Mouse (Mus musculus) intestine, embryonic 14.5 days (tissue): Measurements from ENCODE around the gene Scn3b. TPM values are rescaled to one million over a fixed set of nuclear protein-coding genes. Genes with fewer than 3 reads are reported as not detected.

Experiments used
- ATAC-seq: fragments of 200-750 bp; cut with Nextera tagmentation; replicated peaks from 2 replicates; pipeline ENCODE4 v1.8.0; 2017; ENCODE audit warnings: low read depth, moderate number of reproducible peaks, moderate TSS enrichment, moderate library complexity; ENCODE audit not compliant: low FRiP score, low TSS enrichment
- DNase-seq: peaks from one replicate; pipeline ENCODE4 v3.0.0-alpha.2; 2018; ENCODE audit warnings: low spot score
- H3K27ac ChIP-seq: fragments of 300-500 bp; sonication (generic); 2 replicates; pipeline ENCODE4 v1.5.1; 2014; ENCODE audit warnings: low read depth, mild to moderate bottlenecking, control low read depth
- H3K27me3 ChIP-seq: fragments of 300-500 bp; sonication (generic); replicated peaks from 2 replicates; pipeline ENCODE4 v1.6.1; 2014; ENCODE audit warnings: low read length, control low read depth; ENCODE audit not compliant: control insufficient read depth, insufficient read depth
- H3K36me3 ChIP-seq: fragments of 300-500 bp; sonication (generic); 2 replicates; pipeline ENCODE4 v1.6.1; 2014; ENCODE audit warnings: low read length, control low read depth; ENCODE audit not compliant: control insufficient read depth, insufficient read depth
- H3K4me1 ChIP-seq: fragments of 300-500 bp; sonication (generic); replicated peaks from 2 replicates; pipeline ENCODE4 v1.6.1; 2014; ENCODE audit warnings: low read length, control low read depth, mixed read lengths; ENCODE audit not compliant: control insufficient read depth, insufficient read depth
- H3K4me2 ChIP-seq: fragments of 300-500 bp; sonication (generic); 2 replicates; pipeline ENCODE4 v1.6.1; 2014; ENCODE audit warnings: low read length
- H3K4me3 ChIP-seq: fragments of 300-500 bp; sonication (generic); 2 replicates; pipeline ENCODE4 v1.5.1; 2014; ENCODE audit warnings: low read depth, low read length, control low read depth, mixed read lengths
- H3K9ac ChIP-seq: fragments of 300-500 bp; sonication (generic); 2 replicates; pipeline ENCODE4 v1.6.1; 2014; ENCODE audit warnings: mild to moderate bottlenecking, low read length
- H3K9me3 ChIP-seq: fragments of 300-500 bp; sonication (generic); 2 replicates; pipeline ENCODE4 v1.6.1; 2016; ENCODE audit warnings: low read length, control low read depth; ENCODE audit not compliant: control insufficient read depth
- WGBS: fragments of 180-500 bp; shearing (Covaris S2); extraction: QIAGEN DNeasy Blood & Tissue Kit; methylation state at CpG from one replicate; pipeline ENCODE4 v1.1.7; 2014; 5-methylcytosine and 5-hydroxymethylcytosine counted together
- polyA plus RNA-seq: library from polyadenylated mRNA; unstranded; fragments of >200 nt; fragmentation: Nextera tagmentation; extraction: Ambion mirVana; gene quantifications from 2 replicates; pipeline ENCODE4 v1.2.1, GENCODE M21; 2014

The Scn3b gene
- polyA plus RNA-seq, 1 experiment from 2014 or later, result 6.9 TPM

DNA sequence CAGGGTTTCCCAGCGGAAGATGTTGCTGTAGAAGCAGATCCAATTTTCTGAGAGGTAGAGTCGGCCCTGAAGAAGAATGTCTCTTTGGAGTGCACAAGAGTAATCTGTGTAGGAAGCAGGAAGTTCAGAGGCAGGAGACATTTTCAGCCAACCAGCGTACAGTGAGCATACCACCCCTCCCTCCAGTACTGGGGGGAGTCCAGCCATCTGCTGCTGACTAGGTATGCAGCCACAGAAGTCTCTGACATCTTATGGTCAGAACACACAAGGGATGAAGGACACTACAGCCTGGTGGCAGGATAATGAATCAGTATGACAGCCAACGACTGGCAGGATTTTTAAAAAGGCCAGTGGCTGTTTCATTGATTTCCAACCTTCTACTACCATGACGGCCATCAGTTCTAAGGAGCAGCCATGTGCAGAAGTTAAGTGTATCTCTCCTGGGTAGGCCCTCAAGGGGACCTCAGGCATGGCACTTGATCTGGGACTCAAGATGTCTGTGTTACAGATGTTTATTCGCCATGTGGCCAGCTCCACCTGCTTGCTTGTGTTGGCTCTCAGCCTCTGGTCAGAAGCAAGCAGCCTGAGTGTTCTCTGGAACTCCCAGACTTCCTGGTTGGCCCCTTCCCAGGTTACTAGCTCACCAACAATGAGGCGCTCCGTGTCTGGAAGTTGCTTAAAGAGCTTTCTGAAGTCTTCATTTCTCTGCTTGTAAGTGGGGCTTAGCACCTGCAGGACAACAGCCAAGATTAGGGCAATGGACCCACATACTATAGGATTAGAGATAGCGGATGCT, 48.0 kb downstream of the Scn3b start:
- Histone ChIP-seq H3K27ac (no peak overlapping the region), H3K9me3 (no peaks in the 10 kb centered on the region), H3K36me3 (no peaks in the 10 kb centered on the region; the same call in 1 of the 2 replicates), H3K4me3 (no peak overlapping the region), H3K9ac (no peak overlapping the region), H3K4me2 (no peak overlapping the region), H3K4me1 (peaks cover 7% of the 10 kb centered on the region), H3K27me3 (no peaks in the 10 kb centered on the region)
- ATAC-seq (no peak), DNase-seq (no peak)
- WGBS, result 86% methylated on average over 9 of the region's 9 CpGs

DNA sequence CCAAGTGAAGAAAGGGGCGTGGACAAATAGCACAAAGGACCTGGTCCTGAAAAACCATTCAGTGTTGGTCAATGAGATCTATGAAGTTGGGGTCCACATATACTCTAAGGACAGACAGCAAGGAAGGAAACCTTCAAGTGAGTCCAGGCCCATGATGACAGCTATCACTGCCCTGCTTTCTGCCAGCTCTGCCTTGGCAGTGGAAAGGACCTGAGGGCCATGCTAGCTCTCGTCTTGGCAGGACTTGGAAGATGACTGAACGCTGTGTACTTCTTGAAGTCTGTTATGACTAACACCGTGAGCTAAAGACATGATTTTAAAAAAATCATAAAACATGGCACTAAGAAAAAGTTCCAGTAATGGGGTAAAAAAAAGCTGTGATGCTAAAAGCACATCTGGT, 48.7 kb downstream of the Scn3b start:
- H3K4me2 ChIP-seq, result no peak overlapping the region
- no peaks in the 10 kb centered on the region; the same call in 1 of the 2 replicates for H3K36me3 ChIP-seq
- no peak for DNase-seq
- no peak overlapping the region for H3K9ac ChIP-seq
- no peaks in the 10 kb centered on the region for H3K9me3 ChIP-seq
- no peaks in the 10 kb centered on the region for H3K27me3 ChIP-seq
- no peak overlapping the region for H3K4me3 ChIP-seq
- H3K27ac ChIP-seq, result no peak overlapping the region
- 90% methylated on average over 4 of the region's 4 CpGs for WGBS
- no peak for ATAC-seq
- H3K4me1 ChIP-seq, result peaks cover 7% of the 10 kb centered on the region

DNA sequence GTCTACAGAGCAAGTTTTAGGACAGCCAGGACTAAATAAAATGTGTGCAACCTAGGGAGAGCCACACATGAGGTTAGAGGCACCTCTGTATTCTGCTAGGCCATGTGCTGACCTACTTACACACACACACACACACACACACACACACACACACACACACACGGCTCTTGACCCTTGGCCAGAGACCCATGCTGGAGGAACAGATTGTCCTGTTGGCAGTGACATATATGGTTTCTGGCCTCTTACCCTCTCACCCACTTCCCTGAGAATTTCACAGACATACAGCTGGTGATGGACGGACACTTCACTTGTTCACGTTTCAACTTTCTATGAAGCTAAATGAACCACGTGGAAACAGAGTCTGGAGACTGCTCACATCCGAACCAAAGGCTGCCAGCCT, 49.8 kb downstream of the Scn3b start:
- Histone ChIP-seq H3K4me3 (no peak overlapping the region), H3K27ac (no peak overlapping the region), H3K4me1 (peaks cover 7% of the 10 kb centered on the region), H3K9ac (no peak overlapping the region), H3K4me2 (no peak overlapping the region), H3K27me3 (no peaks in the 10 kb centered on the region), H3K36me3 (no peaks in the 10 kb centered on the region; the same call in 1 of the 2 replicates), H3K9me3 (no peaks in the 10 kb centered on the region)
- 76% methylated on average over 5 of the region's 5 CpGs for WGBS
- DNase-seq (no peak), ATAC-seq (no peak)

DNA sequence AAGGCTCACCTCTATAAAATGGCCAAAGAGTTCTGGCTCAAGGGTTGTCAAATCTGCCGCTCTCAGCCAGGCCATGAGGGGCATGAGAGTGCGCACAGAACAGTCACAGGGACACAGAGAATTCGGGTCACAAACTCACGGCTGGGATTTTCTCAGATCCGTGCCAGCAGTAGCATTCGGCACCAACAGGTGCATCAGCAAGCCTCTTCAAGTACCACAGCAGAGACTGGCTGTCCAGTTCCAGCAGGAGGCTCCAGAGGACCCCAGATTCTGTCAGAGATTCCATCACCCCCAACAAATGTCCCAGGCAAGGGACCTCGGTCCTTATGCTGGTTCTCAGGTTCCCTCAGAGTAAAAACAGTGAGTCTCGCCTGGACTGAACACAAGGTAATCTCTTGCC, 51.4 kb downstream of the Scn3b start:
- Histone ChIP-seq H3K36me3 (no peaks in the 10 kb centered on the region; the same call in 1 of the 2 replicates), H3K9me3 (no peaks in the 10 kb centered on the region), H3K4me2 (no peak overlapping the region), H3K9ac (no peak overlapping the region), H3K4me1 (peaks cover 7% of the 10 kb centered on the region), H3K27ac (peak overlapping the region; percentile 66; the same call in 1 of the 2 replicates), H3K4me3 (no peak overlapping the region), H3K27me3 (no peaks in the 10 kb centered on the region)
- DNase-seq (no peak), ATAC-seq (no peak)
- 93% methylated on average over 8 of the region's 8 CpGs for WGBS

DNA sequence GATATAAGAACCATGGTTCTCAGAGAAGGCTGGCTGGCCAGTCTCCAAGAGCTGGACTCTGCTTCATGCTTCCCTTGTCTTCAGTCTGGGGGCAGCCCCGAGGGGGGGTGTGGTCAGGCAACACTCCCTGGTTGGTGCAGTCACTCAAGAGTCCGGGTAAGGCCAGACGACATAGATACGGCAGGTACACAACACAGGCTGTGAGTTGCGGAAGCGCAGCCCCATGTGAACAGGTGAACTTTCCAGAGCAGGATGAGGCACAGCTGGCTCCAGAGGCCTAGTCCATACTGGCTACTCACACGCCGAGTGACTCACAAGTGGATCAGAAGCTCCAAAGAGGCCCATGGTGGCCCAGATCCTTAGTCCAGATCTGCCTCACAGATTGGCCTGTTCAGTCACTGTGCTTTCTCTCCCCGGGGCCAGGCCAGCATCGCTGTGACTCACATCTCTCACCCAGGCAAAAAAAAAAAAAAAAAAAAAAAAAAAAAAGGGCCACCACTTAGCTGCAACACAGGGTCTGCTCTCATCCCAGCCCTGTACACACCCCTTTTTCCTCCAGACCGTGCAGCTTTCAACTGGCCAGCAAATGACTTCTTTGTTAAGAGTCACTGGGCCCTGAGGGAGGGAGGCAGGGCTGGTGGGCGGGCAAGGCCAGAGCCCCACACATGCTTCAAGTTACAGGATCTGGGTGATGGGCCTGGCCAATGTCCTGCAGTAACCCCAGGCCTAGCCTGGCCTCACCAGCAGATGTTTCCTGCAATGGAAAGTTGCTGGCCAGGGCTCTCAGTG, 52.1 kb downstream of the Scn3b start:
- DNase-seq (peak; percentile 64), ATAC-seq (peak; percentile 63)
- Histone ChIP-seq H3K4me1 (peaks cover 11% of the 10 kb centered on the region), H3K4me3 (no peak overlapping the region), H3K36me3 (no peaks in the 10 kb centered on the region), H3K27ac (peak overlapping the region; percentile 66), H3K9me3 (no peaks in the 10 kb centered on the region), H3K4me2 (no peak overlapping the region), H3K27me3 (no peaks in the 10 kb centered on the region), H3K9ac (no peak overlapping the region)
- 48% methylated on average over 12 of the region's 12 CpGs for WGBS

DNA sequence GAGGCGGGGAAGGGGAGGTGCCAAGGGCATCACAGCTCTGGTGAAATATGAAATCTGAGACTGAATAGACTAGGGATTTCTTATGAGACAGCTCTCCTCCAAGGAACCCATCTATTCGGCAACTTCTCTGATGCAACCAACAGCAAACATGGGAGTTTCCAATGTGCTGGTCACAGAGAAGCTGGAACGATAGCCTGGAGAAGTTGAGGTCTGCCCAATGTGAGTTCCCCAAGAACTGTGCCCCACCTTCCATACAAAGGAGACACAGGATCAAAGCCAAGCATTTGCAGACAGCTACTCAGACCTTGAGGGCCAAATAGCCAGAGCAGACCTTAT, 52.6 kb downstream of the Scn3b start:
- no peak for ATAC-seq
- Histone ChIP-seq H3K27me3 (no peaks in the 10 kb centered on the region), H3K36me3 (no peaks in the 10 kb centered on the region), H3K9ac (no peak overlapping the region), H3K4me3 (no peak overlapping the region), H3K9me3 (no peaks in the 10 kb centered on the region), H3K4me2 (no peak overlapping the region), H3K4me1 (peaks cover 11% of the 10 kb centered on the region), H3K27ac (peak overlapping the region; percentile 66; the same call in 1 of the 2 replicates)
- WGBS, result 59% methylated on average over 3 of the region's 3 CpGs
- no peak for DNase-seq

DNA sequence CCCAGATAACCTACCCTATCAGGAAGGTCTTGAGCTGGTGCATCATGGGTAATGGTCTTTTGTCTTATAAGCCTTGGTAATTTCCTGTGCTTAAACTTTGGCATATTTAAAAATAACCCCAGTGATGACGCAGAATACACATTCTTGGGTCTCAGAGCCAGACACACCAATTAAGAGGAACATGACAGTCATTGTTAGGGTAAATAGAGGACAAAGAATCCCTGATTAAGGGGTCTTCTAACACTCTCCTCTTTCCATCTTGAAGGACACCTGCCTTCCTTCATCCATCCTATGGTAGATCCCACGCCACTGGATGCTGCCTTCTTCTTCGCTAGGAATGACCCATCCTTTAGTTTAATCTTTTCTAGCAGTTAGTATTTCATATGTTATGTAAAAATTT, 53.4 kb downstream of the Scn3b start:
- H3K9ac ChIP-seq, result no peak overlapping the region
- H3K4me2 ChIP-seq, result no peak overlapping the region
- no peak overlapping the region for H3K27ac ChIP-seq
- H3K4me3 ChIP-seq, result no peak overlapping the region
- no peaks in the 10 kb centered on the region for H3K27me3 ChIP-seq
- H3K9me3 ChIP-seq, result no peaks in the 10 kb centered on the region
- peaks cover 11% of the 10 kb centered on the region for H3K4me1 ChIP-seq
- no peak for DNase-seq
- WGBS, result 92% methylated on average over 3 of the region's 3 CpGs
- no peak for ATAC-seq
- no peaks in the 10 kb centered on the region for H3K36me3 ChIP-seq

DNA sequence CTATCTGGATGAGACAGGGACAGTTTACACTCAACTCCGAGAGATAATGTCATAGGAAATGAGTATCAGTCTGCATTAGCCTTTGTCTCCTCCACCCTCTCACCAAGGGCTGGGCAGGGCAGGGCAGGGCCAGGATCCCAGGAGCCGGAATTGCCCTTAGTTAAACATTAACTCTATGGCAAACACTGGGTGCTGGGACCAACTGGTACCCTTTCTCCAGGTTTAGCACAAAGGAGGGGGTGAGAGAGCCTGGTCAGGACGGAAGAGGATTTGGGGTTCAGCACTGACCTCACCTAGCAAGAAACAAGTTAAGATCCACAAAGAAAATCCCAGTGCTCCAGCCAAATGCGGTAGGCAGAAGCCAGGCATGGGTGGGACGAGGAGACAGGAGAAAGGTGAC, 54.2 kb downstream of the Scn3b start:
- Histone ChIP-seq H3K4me3 (peak overlapping the region; percentile 25), H3K9me3 (no peaks in the 10 kb centered on the region), H3K4me1 (peaks cover 11% of the 10 kb centered on the region), H3K27ac (no peak overlapping the region), H3K9ac (no peak overlapping the region; the same call in 1 of the 2 replicates), H3K36me3 (no peaks in the 10 kb centered on the region), H3K27me3 (no peaks in the 10 kb centered on the region), H3K4me2 (peak overlapping the region; percentile 37)
- DNase-seq, result peak; percentile 69
- peak; percentile 78 for ATAC-seq
- 75% methylated on average over 5 of the region's 5 CpGs for WGBS
